Mouse (Mus musculus) ES-Bruce4 (cell line): Measurements from ENCODE around the gene Rundc3a.

Source experiments
- CTCF ChIP-seq: IDR thresholded peaks from one replicate; pipeline ENCODE4 v1.8.1; 2011; ENCODE audit warnings: low read depth, low read length
- EP300 ChIP-seq: IDR thresholded peaks from 2 replicates; pipeline ENCODE4 v1.6.1; 2011; ENCODE audit warnings: low read depth, low read length; ENCODE audit not compliant: insufficient read depth
- POLR2A ChIP-seq: IDR thresholded peaks from one replicate; pipeline ENCODE4 v1.8.1; 2011; ENCODE audit warnings: low read length; ENCODE audit not compliant: insufficient read depth

DNA sequence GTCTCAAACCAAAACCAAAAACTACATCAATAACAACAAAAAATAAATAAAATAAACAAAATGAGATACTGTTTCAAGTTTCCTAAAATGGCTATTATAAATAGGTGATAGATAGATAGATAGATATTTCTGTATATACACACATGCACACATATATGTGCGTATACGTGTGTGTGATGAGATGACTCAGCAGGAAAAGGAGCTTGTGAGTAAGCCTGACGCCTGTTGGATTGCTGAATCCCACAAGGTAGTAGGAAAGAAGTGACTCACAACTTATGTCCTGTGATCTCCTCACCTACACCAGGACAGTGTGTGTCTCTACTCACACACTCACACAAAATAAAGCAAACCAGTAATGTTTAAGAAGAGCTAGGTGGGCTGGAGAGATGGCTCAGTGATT lies 10.4 kb upstream of the Rundc3a start:
- TF ChIP-seq POLR2A (no peak), EP300 (no peak), CTCF (no peak)
